Mouse (Mus musculus) E14TG2a.4 (cell line): Measurements from ENCODE around the gene St5.

ENCODE experiments used
- H3K27me3 ChIP-seq: 2 replicates; pipeline ENCODE4 v1.6.1; 2014; ENCODE audit warnings: low read length, control low read depth; ENCODE audit not compliant: insufficient read depth
- H3K36me3 ChIP-seq: 2 replicates; pipeline ENCODE4 v1.6.1; 2014; ENCODE audit warnings: low read length, control low read depth; ENCODE audit not compliant: insufficient read depth
- H3K4me1 ChIP-seq: replicated peaks from 2 replicates; pipeline ENCODE4 v1.6.1; 2014; ENCODE audit warnings: low read depth, low read length, control low read depth
- H3K4me3 ChIP-seq: replicated peaks from 2 replicates; pipeline ENCODE4 v1.5.1; 2014; ENCODE audit warnings: mild to moderate bottlenecking, low read length
- H3K9me3 ChIP-seq: 2 replicates; pipeline ENCODE4 v1.6.1; 2014; ENCODE audit warnings: low read length, control low read depth
- CTCF ChIP-seq: conservative IDR thresholded peaks from 2 replicates; pipeline ENCODE4 v1.5.1; 2014; ENCODE audit warnings: low read length
- NANOG ChIP-seq: IDR thresholded peaks from 2 replicates; pipeline ENCODE4 v1.6.1; 2014; ENCODE audit warnings: borderline replicate concordance, low read length, mixed read lengths
- POU5F1 ChIP-seq: IDR thresholded peaks from 2 replicates; pipeline ENCODE4 v1.6.1; 2014; ENCODE audit warnings: low read length, borderline replicate concordance

Gene St5

DNA sequence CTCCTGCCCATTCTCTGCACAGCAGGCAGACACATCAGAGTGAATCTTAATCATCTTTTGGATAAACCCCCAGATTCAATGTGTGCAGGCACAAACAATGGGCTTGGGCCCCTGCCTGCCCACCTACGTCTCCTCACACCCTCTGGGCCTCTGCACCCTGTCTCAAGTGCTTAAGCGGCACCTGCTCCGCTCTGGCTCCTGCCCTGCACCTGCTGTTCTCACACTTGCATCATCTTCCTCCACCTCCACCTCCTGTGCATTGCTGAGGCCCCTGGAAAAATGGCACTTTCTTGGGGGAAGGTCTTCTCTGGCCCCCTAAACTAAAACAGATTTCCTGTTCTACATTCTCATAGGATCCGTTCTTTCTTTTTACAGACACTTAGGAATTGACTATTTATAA, 169.5 kb downstream of the St5 start:
- Histone ChIP-seq H3K9me3 (no peaks in the 10 kb centered on the region), H3K4me1 (peaks cover 6% of the 10 kb centered on the region), H3K36me3 (peaks cover 91% of the 10 kb centered on the region), H3K4me3 (no peak overlapping the region), H3K27me3 (no peaks in the 10 kb centered on the region)
- TF ChIP-seq NANOG (no peak), POU5F1 (no peak), CTCF (no peak)

- Histone ChIP-seq H3K36me3 (peaks cover 93% of the 10 kb centered on the region), H3K4me3 (no peak overlapping the region), H3K4me1 (peaks cover 10% of the 10 kb centered on the region), H3K27me3 (no peaks in the 10 kb centered on the region), H3K9me3 (no peaks in the 10 kb centered on the region)
- TF ChIP-seq NANOG (no peak), CTCF (peak; percentile 15; the same call in 1 of the 2 replicates), POU5F1 (no peak)
Observed at GRCm38 (mm10) chr7:109533129-109533528, 170.3 kb downstream of the St5 start.

DNA sequence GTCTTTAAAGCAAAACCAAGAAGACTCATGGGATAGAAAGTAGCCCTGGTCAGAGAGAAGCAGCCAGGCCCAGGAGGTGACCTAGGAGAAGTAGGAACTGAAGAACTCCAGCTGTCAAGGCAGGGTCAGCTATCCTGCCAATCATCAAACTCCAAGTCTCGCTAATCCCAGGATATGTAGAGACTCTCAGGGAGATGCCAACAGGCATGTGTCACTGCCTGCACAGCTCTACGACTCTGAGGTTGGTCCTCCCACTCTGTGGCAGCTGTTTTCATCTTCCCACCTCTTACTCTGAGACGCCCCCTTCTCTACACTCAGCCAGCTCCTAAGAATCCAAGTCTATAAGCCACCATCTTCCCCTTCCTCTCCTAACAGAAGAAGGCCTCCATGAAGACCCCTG, 170.7 kb downstream of the St5 start:
- TF ChIP-seq NANOG, result no peak
- TF ChIP-seq CTCF, result no peak
- no peak for TF ChIP-seq POU5F1
- H3K4me3 ChIP-seq, result no peak overlapping the region
- peaks cover 12% of the 10 kb centered on the region for H3K4me1 ChIP-seq
- H3K36me3 ChIP-seq, result peaks cover 93% of the 10 kb centered on the region
- H3K9me3 ChIP-seq, result no peaks in the 10 kb centered on the region
- no peaks in the 10 kb centered on the region for H3K27me3 ChIP-seq

- Histone ChIP-seq H3K36me3 (peaks cover 96% of the 10 kb centered on the region), H3K27me3 (no peaks in the 10 kb centered on the region), H3K4me3 (no peak overlapping the region), H3K4me1 (peaks cover 17% of the 10 kb centered on the region), H3K9me3 (no peaks in the 10 kb centered on the region)
- no peak for TF ChIP-seq POU5F1
- TF ChIP-seq NANOG, result no peak
- TF ChIP-seq CTCF, result no peak
Observed at GRCm38 (mm10) chr7:109531501-109531900, 171.9 kb downstream of the St5 start.

DNA sequence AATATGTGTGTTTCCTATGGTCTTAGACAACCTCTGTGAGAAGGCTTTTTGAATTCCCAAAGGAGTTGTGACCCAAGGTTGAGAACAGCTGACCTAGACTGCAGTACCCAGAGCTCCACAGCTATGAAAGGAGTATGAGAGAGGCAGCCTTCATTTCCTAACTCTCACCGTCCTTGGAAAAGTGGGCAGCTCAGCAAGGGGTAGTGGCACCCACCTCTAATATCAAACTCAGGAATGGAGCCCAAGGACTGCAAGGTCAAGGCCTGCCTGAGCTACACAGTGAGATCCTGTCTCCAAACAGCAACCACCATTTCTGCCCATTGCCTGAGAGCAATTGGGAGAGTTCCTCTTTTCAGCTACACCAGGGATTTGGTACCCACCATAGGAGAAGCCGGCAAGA, 173.7 kb downstream of the St5 start:
- no peaks in the 10 kb centered on the region for H3K27me3 ChIP-seq
- peaks cover 22% of the 10 kb centered on the region for H3K4me1 ChIP-seq
- no peaks in the 10 kb centered on the region for H3K9me3 ChIP-seq
- no peak for TF ChIP-seq NANOG
- TF ChIP-seq POU5F1, result no peak
- no peak for TF ChIP-seq CTCF
- peaks cover 96% of the 10 kb centered on the region for H3K36me3 ChIP-seq
- H3K4me3 ChIP-seq, result no peak overlapping the region

DNA sequence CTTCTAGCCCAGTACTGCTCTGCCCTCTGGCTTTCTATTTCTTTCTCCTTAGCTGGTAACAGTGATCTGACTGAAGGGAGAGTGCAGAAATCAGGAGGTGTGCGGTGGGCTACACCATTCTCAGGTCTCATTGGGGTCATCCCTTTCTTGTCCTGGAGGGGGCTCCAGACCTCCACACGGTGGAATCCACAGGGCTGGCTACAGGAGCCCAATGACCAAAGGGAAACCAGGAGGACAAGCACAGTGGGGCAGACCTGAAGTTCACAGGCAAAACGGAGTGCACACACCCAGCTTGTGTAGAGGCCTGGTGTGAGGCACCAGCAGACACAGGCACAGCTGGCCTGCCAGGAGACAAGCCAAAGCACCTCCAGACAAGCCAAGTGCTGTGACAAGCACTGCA, 175.0 kb downstream of the St5 start:
- Histone ChIP-seq H3K36me3 (peaks cover 98% of the 10 kb centered on the region), H3K4me3 (no peak overlapping the region), H3K9me3 (no peaks in the 10 kb centered on the region), H3K4me1 (peaks cover 33% of the 10 kb centered on the region), H3K27me3 (no peaks in the 10 kb centered on the region)
- TF ChIP-seq POU5F1, result no peak
- peak; percentile 62 for TF ChIP-seq CTCF

DNA sequence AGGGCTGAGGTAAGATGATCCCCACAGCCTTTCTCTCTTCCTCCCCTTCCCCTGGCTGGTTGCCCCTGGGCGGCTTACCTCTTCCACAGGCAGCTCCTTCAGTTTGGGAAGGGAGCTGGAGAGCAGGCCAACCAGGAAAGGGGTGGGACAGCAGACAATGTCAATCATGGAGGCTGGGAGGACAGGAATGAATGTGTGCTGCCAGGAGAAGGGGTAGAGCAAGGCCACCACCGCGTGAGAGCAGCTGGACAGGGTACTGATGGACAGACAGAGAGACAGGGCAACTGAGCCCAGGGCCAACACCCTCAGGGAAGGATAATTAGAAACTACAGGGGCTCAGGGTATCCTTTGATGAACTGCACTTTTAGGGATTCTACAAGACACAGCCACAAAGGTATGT, 175.9 kb downstream of the St5 start:
- Histone ChIP-seq H3K4me1 (peaks cover 36% of the 10 kb centered on the region), H3K4me3 (no peak overlapping the region), H3K36me3 (peaks cover 99% of the 10 kb centered on the region), H3K9me3 (no peaks in the 10 kb centered on the region), H3K27me3 (no peaks in the 10 kb centered on the region)
- TF ChIP-seq NANOG (no peak), POU5F1 (no peak), CTCF (no peak)

- no peaks in the 10 kb centered on the region for H3K9me3 ChIP-seq
- H3K4me3 ChIP-seq, result no peak overlapping the region
- TF ChIP-seq NANOG (no peak), POU5F1 (no peak), CTCF (no peak)
- H3K27me3 ChIP-seq, result no peaks in the 10 kb centered on the region
- H3K4me1 ChIP-seq, result peaks cover 46% of the 10 kb centered on the region
- peaks cover 99% of the 10 kb centered on the region for H3K36me3 ChIP-seq
Observed at GRCm38 (mm10) chr7:109525740-109526663, 177.4 kb downstream of the St5 start.
